Mouse (Mus musculus) urinary bladder, postnatal 10 days (tissue): ENCODE data around the gene Cfi.
A peak's percentile ranks its signal among the peaks of the same experiment; 100 is the strongest.

Source experiments
- DNase-seq: peaks from one replicate; pipeline ENCODE4 v3.0.0; 2022; ENCODE audit warnings: low spot score

Cfi gene

DNA sequence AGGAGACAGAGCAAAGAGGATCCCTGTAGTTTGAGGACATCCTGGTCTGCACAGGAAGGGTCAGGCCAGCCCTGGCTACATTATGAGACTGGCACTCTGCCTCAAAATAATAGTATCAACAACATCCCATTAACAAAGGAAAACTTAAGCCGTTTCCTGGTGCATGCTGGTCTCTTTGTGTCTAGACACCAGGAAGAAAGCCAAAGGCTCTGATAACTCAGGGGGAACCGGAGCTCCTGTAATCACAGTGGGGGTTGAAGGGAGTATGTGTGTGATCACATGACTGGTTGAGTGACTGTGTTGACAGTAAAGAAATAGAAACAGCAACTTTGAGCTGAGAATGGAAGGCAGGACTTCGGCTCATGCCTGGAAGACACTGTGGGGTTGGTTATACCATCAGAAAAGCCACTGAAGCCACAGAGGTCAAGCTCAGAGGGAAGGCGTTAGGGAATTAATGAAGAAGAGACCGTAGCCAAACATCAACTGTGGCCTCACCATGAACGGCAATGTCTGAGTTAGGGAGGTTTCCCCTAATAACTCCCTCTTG, at the start of gene Cfi:
TSS of gene Cfi (plus strand) at position 497 of the 547 bp plus-strand sequence.
- no peak for DNase-seq

DNA sequence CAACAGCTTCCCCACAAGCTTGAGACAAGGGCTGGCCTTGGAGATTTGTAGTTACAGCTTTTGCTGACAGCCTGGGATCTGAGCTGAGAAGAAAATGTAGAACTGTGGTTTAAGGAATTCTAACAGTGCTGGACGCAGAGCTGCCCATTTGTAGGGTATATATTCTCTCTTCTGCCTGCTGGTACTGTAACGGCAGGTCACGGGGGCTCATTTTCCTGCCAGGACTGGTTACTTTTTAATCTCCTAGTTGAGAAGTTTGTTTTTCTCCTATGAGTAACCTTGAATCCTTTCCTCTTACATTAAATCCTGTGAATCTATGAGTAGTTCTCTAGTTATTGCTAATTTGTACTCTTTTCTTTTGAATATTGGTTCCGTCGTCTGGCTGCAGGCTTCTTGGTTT, 41.9 kb upstream of the Cfi start:
- no peak for DNase-seq

DNA sequence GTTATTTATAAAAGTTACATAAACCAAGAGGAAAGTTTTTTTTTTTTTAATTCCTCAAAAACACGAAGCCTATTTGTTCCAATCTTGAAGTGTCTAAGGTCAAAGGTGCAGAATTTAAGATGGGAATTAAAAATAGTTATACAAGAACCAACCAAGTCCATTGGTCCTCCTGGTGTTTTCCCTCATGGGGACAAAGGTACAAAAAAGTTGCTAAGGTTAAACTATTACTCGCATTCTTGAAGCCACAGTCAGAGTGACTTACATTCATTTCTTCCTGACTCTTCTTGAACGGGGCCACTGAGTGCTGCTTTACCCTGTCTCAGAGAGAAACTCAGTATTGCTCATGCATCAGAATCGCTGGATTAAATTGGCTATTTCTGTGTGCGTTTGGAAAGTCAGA, 38.3 kb upstream of the Cfi start:
- DNase-seq: no peak

DNA sequence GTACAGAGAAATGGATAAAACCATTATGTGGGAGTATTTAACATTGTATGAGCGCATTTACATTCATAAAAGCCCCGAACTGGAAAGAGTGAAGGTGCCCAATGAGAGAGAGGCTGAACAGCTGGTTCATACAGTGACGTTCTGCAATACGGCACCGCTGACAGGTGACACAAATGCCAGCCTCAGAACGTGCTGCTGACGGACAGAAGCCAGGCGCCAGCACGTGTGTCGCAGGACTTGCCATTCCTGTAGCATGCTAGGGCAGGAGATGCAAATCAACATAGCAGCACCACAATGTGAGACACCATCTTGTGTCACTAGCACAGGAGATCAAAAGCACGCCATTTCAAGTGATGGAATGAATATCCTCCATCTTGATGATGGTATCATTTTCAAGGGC, 37.1 kb upstream of the Cfi start:
- DNase-seq: no peak

DNA sequence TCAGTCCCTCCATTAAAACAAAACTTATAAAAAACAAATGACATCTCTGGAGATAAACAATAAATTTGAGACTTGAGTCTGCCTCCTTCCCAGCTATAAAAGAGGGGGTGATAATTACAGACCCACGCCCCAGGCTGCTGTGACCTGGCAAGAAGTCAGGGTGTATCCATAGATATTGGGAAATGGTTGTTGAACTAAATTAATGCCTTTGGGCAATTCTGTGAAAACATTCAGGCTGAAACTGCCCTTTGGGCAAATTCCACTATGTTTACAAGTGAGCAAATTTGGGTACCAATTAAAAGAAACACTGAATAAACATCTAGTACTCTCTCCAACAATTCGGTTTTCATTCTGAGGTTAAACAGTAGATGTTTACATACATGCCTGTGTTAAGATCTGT, 36.7 kb upstream of the Cfi start:
- DNase-seq: no peak

DNA sequence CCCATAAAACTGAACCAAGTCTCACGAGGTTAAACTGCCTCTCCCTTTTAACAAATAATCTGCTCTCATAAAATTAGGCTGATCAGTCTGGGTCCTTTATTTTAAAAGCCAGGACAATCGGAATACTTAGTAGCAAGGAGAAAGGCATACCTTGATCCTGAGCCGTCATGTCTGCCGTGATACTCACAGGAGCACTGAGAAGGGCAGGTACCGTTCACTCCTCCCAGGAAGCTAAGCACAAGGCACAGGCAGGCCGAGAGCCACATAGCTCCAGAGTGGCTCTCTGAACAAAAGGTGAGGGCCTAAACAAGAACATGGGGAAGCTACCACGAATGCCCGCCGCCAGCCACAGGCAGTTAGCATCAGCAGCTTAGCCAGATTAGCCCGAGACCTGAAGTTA, 31.9 kb upstream of the Cfi start, which contains the start of gene Lrit3:
TSS of gene Lrit3 (minus strand) at position 266 of the 400 bp plus-strand sequence.
- DNase-seq: no peak

DNA sequence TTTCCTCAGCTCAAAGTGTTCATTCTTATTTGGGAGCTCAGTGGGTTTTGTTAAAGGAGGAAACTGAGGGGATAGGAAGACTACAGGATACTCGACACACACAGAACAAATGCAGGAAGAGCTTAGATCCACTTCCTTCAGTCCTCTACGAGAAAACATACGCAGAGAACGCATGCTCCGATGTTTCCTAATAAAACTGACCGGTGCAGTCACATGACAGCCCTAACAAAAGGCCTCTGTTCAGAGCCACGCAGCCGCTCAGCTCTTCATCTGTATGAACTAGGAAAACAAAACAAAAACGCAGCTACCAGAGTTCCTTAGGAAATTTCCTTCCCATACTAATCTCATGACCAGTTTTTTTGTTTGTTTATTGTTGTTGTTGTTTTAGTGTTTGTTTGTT, 14.8 kb upstream of the Cfi start:
- no peak for DNase-seq

DNA sequence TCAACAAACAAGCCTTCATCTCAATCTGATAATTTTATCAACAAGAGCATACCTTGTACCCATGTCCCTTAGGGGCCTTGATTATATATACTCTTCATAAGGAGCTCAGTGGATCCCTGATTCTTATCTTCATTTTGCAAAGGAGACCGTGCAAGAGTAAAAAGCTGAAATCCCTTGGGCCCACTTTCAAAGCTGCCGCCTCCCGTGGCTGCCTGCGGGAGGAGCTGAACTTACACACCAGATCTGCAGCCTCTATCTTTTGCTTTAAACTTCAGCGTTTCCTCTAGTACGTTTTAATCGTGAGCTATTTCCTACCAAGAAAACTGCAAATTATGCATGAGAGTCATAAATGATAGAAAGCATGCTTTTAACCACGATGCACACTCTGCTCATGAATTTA, 13.9 kb upstream of the Cfi start:
- DNase-seq: no peak

DNA sequence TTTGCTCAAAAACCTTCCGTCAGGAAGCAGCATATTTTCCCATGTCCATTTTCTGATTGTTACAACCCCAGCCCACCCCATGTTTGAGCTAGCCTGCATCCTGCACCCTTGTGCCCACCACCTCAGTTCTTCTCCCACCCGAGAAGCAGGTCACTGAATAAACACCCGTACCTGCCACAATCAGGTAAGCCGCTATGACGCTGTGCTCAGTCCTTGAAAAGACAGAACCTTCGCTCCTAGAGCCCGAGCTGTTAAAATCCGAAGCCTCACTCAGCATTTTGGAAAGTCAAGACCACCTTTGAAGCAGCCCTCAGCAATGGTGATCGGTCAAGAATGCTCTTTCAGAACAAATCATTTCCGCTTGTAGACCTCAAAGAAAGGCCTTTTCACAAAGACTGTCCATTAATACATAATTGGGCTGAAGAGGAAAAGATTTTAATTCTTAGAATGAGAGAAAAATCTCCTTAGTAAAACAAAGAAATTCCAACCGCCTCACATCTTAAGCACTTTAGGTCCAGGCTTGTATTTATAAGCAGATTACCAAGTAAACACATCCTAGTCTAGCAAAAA, 13.4 kb upstream of the Cfi start, which contains the start of gene Rrh:
TSS of gene Rrh (minus strand) at position 382 of the 570 bp plus-strand sequence.
- no peak for DNase-seq

DNA sequence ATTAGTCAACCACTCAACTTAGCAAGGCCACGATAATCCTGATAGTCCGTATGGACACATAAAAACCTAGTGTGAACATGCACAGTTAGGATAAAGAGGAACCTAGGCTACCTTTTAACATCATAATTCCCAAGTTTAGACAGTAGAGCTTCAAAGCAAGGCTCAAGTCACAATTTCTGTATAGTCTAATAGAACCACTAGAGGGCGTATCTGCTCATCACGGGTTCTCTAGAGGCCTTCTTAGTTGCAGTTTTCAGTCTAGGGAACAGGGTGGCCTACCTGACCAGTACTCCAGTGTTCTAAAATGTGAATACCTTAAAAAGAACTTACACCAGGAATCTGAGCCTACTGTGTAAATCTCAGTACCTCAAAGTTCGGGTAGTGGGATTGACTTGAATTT, 12.4 kb upstream of the Cfi start:
- no peak for DNase-seq

DNA sequence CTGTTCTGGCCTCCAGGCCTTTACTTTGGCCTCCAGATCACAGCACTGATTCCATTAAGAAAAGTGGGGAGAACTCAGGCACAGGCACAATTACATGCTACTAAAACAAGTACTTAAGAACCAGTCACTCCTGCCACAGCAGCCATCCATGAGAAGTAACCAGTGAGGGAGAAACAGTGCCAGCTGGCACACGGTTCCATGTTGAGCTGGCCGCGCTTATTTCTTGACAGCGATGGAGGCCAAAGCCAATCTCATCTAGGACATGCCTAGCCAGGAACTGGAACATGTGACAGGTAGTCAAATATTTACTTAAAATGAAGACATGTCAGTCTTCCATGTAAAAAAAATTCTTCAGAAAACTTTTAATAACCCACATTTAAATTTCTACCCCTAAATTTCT, 11.5 kb upstream of the Cfi start:
- DNase-seq: no peak

DNA sequence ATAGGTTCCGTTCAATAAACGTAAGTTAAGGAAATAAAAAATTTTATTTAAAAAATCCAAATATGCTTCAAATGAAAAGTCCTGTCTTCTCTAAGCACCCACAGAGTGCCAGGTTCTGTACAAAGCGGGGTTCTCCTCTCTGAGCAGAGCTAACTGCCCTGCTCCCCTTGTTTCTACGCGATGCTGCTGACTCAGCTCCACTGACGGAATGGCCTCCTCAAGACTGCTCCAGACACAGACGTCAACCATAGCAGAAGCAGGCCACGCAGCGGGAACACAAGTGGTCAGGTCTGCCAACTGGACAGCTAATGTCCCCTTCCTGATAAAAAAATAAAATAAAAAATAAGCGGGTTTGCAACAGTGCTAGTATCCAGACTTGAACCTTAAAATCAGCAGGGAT, 10.8 kb upstream of the Cfi start:
- no peak for DNase-seq

DNA sequence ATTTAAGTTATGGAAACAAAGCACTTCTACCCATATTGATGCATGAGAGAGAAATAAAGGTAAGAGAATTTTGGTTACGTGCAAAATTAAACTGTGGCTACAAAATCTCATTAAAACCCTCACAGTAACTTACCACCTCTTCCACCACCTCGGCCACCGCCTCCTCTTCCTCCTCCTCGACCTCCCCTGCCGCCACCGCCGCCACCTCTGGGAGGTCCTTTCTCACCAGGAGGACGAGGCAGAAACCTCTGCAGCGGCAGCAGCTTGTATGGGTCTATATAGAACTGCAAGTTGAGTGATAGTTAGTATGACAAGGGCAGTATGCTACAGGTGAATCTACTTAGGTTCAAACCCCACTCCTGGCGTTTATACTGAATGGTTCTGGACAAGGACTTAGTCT, 9.0 kb upstream of the Cfi start:
- DNase-seq: no peak

DNA sequence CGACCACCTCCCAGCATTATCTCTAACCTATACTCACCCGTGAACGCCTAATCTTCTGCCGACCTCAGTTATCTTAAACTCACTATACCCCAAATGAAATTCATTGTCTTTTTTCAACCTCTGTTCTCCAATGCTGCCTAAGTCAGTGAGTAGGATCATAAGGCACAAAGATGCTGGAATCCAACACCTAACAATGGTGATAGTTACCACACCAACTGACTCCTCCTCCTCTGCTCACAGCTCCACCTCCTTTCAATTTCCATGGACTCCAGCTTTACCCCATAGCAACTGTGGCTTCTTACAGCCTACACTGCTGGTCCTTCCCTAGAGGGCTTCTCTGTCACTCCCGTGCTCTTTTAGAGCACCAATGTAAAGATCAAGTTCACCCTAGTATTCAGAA, 8.0 kb upstream of the Cfi start:
- no peak for DNase-seq

DNA sequence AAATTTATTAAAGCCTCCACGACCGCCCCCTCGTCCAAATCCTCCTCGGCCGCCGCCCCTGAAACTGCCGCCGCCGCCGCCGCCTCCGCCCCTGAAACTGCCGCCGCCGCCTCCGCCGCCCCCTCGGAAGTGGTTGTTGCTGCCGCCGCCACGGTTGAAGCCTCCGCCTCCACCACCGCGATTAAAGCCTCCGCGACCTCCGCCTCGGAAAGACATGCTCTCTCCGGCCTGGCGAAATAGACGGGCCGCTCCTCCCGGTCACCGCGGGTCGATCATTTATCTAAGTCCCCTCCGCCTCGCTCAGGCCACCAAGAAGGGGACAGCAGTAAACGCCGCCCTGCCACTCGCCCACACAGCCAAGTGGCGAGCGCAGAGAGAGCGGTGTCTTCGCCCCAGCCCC, 5.1 kb upstream of the Cfi start:
- DNase-seq: no peak

DNA sequence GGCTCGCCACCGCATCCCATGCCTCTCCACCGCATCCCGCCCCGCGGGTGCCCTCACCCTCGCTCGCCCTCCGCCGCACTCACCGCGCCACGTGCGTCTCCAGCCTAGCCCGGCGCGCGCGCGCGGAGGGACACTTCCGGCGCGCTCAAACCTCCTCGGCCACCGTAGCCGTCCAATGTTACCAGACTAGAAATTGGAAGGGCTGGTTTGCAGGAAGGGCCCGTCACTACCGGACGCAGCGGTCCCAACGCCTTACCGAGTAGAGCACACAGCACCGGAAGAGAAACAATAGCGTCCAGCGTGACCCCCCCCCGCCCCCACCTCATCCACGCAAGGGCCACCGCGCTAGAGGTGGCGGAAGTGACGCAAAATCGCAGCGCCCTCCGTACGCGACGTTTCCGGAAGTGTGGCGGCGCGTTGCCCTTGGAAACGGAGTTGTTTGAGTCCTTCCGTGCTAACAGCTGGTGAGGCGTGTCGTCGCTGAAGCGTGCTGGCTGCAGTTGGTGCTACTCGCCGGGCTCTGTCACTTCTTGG, 4.6 kb upstream of the Cfi start, which contains the start of gene Gar1:
TSS of gene Gar1 (minus strand) at position 362 of the 534 bp plus-strand sequence.
- DNase-seq: peak; percentile 86

DNA sequence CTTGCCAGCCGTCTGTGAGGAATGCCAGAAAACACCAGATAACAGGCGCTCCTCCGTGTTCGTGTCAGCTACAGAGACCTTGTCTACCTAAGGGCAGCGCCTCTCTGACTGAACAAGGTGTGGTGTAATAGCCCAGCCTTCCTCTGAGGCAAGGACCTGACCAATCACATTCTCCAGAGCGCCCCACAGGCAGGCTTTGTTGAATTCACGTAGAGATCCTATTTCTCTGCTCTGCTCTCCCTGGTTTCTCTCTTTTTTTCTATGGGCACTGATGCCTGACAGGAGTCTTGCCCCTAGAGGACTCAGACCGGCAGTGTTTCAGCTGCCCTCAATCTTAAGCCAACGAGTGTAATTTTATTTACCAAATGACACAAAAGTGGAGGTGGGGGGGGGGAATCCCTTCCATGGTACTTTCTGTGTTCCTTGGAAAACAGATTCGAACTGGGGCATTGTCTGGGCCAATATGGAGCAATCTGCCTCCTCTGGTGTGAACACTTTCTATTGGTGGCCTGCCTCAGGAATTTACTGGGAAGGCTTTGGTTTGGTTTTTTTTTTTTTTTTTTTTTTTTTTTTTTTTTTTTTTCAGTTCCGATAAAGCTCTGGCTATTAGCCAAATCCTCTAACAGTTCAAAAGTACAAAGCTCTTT, 490 bp downstream of the Cfi start:
- no peak for DNase-seq

DNA sequence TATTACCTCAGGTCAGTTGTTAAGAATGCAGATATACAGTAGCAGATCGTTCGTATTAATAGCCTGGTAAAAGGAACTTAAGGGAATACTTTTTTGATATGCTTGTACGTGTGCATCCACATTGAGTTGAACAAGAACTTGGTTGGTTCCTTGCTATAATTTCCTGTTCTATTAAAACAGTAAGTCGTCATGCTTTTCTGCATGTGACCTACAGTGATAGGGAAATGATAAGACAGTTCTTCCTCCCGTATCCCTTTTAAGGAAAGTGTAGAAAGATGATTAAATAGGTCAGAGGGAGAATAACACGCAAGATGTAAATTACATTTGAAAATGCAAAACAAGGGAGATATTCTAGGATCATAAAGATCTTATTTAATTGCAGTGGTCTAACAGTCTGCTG, 1.3 kb downstream of the Cfi start:
- no peak for DNase-seq

DNA sequence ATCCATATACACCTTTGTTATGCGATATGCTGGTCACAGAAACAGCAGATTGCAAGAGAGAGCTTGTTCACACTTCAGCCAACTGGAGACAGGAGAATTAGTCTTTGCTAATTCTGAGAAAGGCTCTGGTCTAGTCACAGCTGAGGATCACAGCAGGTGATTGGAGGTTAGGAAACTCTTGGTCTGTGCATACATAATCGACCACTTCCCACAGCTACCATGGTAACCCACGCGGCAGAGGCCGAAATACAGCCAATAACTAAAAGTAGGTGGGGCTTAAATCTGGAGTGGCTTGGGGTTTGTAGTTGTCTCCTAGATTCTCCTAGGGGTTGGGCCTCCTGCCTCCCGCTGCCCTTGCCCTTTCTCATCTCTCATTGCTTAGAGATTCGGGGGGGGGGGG, 2.3 kb downstream of the Cfi start:
- DNase-seq: no peak

DNA sequence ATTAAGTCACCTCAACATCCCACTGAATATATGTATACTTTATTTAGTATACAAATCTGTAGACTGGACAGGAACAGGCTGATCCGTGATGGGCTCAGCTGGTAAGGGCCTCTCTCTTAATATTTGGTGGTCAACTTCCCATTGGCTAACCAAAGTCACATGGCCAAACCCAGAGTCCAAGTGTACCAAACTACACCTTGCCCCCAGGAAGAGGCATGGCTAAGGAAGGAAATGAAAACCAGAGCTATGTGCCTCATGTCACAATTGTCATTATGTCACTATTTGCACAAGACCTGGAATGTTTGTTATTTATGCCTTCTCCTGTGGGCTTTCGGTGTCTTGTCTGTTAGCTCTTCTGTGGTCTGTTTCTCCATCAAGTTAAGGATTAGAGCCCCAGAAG, 10.2 kb downstream of the Cfi start:
- DNase-seq: no peak

DNA sequence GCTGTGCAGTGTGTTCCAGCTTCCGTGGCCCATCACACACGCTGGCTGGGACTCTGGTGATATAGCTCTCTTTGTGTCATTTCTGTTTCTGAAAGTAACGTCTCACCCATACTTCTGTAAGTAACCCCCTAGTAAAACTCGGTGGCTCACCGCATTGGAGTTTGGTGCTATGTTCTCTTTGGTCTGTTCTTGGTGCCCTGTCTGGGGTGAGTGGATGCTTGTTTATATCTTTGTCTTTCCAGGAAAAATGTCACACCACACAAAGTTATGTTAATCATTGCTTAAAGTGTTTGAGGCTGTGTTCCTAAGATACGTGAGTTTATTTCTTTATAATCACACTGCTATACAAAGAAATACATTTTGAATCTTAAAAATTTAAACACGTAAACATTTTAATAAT, 11.2 kb downstream of the Cfi start:
- DNase-seq: no peak

DNA sequence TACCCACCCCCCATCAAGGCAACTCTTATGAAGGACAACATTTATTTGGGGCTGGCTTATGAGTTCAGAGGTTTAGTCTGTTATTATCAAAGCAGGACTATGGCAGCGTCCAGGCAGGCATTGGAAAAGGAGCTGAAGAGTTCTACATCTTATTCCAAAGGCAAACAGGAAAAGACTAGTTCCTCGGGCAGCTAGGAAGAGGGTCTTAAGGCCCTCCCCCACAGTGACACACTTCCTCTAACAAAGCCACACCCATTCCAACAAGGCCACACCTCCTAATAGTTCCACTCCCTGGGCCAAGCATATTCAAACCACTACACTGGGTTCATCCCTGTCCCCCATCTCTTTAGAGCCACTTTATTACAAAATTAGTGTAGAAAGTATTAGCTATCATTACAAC, 26.9 kb downstream of the Cfi start:
- DNase-seq: no peak

DNA sequence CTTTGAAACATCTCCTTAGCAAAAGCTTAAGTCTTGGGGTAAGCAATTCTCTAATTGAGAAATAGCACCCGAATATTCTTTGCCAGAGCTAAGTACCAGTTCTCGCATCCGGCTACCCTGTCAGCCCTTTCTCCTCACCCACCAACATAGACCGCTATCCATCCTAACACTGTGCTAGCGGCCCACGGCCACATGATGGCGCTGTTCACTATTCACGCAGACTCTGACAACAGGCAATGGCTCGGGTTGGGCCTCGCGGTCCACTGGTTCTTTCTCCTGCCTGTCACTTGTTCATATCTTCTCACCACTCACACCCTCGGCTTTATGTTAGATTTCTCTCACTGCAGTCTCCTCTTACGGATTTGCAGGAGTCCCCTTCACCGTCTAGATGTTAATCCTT, 28.0 kb downstream of the Cfi start:
- no peak for DNase-seq

DNA sequence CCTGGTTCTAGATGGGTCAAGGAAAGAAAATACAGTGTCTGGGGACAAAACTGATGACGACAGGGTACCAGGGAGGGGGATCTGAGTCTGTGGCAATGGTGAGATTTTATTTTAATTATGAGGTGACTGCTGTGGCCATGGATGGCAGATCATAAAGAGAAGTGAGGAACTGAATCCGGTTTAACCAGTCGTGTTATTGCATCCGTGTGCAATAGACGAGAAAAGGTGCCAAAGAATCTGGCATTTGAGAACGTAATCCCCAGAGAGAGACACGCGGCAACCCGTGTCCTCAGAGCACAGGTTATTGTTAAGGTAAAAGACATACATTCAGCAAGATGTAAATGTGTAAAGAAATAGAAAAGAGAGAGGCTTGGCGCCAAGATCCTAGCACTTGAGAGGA, 41.6 kb downstream of the Cfi start:
- DNase-seq: no peak
